Mouse (Mus musculus): Measurements from ENCODE around the gene Smyd4. TPM values are rescaled to one million over a fixed set of nuclear protein-coding genes. Genes with fewer than 3 reads are reported as not detected.

The Smyd4 gene
- total and polyA plus RNA-seq, 2 experiments from 2014 or later: 21.5 to 28.8 TPM

- Histone ChIP-seq H3K4me2 (ENCODE audit: low read depth) (no peak overlapping the region), H3K27ac (ENCODE audit: low read depth, low read length) (no peak overlapping the region), H3K9ac (no peak overlapping the region), H3K9me3 (ENCODE audit: low read length) (no peaks in the 10 kb centered on the region), H3K4me3 (ENCODE audit: low read depth, low read length) (no peak overlapping the region), H3K27me3 (ENCODE audit: insufficient read depth, low read length) (no peaks in the 10 kb centered on the region), H3K36me3 (ENCODE audit: insufficient read depth) (peaks cover 60% of the 10 kb centered on the region), H3K4me1 (ENCODE audit: insufficient read depth) (no peaks in the 10 kb centered on the region)
- TF ChIP-seq CTCF (IDR thresholded peaks at IDR 0.05; ENCODE audit: low read depth): no peak
- no peak for DNase-seq
- 83% methylated on average over 6 of the region's 6 CpGs for WGBS
- ATAC-seq: no peak
Measured at GRCm38 (mm10) chr11:75311751-75312150, 36.5 kb upstream of the Smyd4 start.

- Histone ChIP-seq H3K9me3 (ENCODE audit: low read length) (no peaks in the 10 kb centered on the region), H3K9ac (no peak overlapping the region), H3K4me2 (ENCODE audit: low read depth) (no peak overlapping the region), H3K4me3 (ENCODE audit: low read depth, low read length) (no peak overlapping the region), H3K27me3 (ENCODE audit: insufficient read depth, low read length) (no peaks in the 10 kb centered on the region), H3K4me1 (ENCODE audit: insufficient read depth) (peaks cover 6% of the 10 kb centered on the region; the same call in 1 of the 2 replicates), H3K36me3 (ENCODE audit: insufficient read depth) (peaks cover 46% of the 10 kb centered on the region), H3K27ac (ENCODE audit: low read depth, low read length) (no peak overlapping the region)
- DNase-seq (peak; percentile 57), ATAC-seq (no peak; the same call in 1 of the 2 replicates)
- 77% methylated on average over 8 of the region's 8 CpGs for WGBS
- TF ChIP-seq CTCF (IDR thresholded peaks at IDR 0.05; ENCODE audit: low read depth): no peak
Measured at GRCm38 (mm10) chr11:75313834-75314233, 34.4 kb upstream of the Smyd4 start.

DNA sequence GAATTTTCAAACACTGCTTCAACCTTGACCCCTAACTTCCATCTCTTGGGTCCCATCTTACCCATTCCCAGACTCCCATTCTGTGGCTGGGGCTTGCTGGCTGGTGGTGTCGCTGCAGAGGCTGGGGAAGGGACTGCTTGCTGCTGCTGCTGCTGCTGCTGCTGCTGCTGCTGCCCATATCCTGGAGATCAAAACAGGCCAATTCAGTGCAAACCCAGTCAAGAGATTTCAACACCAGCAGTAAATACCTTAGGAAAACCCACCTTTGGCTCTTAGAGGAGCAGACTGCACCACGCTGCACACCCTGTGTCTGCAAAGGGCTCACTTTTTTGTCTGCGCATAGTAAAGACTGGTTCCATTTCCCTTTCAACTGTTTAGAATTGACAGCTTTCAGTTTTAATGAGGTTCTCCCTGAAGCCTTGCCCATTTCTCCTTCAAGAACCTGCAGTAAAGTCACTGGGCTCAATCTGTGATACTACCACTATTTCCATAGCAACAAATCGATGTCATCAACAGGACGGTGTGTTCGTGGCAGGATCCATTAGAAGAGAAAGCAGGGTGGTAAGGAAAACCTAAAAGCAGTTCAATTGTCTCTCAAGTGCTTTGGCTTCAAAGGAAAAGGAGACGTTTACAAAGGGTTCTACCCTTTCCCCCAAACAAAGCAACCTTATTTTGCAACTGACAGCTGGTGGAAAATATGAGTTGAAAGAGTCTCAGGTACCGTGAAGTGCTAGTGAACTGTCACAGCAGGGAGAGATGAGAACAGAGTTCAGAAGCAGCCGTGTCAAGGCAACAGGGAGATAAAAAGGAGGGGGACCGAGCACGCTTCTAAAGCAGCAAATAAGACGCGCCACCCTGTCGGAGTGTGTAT is 29.6 kb upstream of the Smyd4 start:
- H3K4me1 ChIP-seq (ENCODE audit: insufficient read depth): peaks cover 6% of the 10 kb centered on the region; the same call in 1 of the 2 replicates
- no peak for TF ChIP-seq CTCF (IDR thresholded peaks at IDR 0.05; ENCODE audit: low read depth)
- no peak overlapping the region for H3K4me3 ChIP-seq (ENCODE audit: low read depth, low read length)
- H3K9ac ChIP-seq: no peak overlapping the region
- DNase-seq: peak; percentile 45
- H3K27ac ChIP-seq (ENCODE audit: low read depth, low read length): peak overlapping the region; percentile 62
- WGBS: 48% methylated on average over 14 of the region's 14 CpGs
- H3K9me3 ChIP-seq (ENCODE audit: low read length): no peaks in the 10 kb centered on the region
- H3K4me2 ChIP-seq (ENCODE audit: low read depth): no peak overlapping the region
- no peaks in the 10 kb centered on the region for H3K27me3 ChIP-seq (ENCODE audit: insufficient read depth, low read length)
- H3K36me3 ChIP-seq (ENCODE audit: insufficient read depth): peaks cover 10% of the 10 kb centered on the region; the same call in 1 of the 2 replicates
- ATAC-seq: peak; percentile 76

DNA sequence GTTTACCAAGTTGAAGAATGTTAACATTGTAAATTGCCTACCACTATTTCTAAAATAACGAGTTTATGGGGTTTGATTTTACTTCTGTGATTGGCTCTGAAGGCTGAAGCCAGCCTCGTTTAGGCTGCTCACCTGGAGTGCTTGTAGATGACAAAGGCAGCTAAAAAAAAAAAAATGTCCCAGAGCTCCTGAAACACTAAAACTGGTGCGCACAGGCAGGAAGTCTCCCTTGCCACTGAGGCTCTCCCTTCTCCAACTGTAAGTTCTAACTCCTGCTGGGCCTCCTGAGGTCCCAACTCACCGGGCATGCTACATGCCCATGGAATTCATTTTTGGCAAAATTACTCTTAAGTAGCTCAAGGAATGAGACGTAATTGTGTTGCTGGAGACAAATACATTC is 29.0 kb upstream of the Smyd4 start:
- ATAC-seq: no peak
- Histone ChIP-seq H3K9ac (no peak overlapping the region), H3K4me2 (ENCODE audit: low read depth) (no peak overlapping the region), H3K27ac (ENCODE audit: low read depth, low read length) (peak overlapping the region; percentile 62), H3K36me3 (ENCODE audit: insufficient read depth) (peaks cover 4% of the 10 kb centered on the region; the same call in 1 of the 2 replicates), H3K4me3 (ENCODE audit: low read depth, low read length) (no peak overlapping the region), H3K4me1 (ENCODE audit: insufficient read depth) (peaks cover 6% of the 10 kb centered on the region; the same call in 1 of the 2 replicates), H3K27me3 (ENCODE audit: insufficient read depth, low read length) (no peaks in the 10 kb centered on the region), H3K9me3 (ENCODE audit: low read length) (no peaks in the 10 kb centered on the region)
- DNase-seq: no peak
- TF ChIP-seq CTCF (IDR thresholded peaks at IDR 0.05; ENCODE audit: low read depth): no peak
- 44% methylated on average over 5 of the region's 5 CpGs for WGBS

DNA sequence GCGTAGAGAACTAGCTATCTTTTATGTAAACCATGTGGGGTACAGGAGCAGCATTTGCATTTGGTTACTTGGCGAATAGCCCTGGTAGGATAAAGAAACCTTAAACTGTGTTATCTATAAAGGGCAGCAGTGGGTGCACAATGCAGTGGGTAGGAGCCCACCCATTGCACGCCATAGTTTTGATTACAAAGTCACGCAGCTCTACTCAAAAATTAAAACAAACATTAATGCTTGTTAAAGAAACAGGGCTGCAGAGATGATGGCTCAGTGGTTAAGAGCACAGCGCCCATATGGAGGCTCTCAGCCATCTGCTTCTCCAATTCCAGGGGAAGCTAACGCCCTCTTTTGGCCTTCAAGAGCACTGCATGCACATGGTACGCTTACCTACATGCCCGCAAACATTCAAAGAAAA is 24.9 kb upstream of the Smyd4 start:
- no peaks in the 10 kb centered on the region for H3K27me3 ChIP-seq (ENCODE audit: insufficient read depth, low read length)
- no peak for ATAC-seq
- H3K27ac ChIP-seq (ENCODE audit: low read depth, low read length): no peak overlapping the region
- H3K9me3 ChIP-seq (ENCODE audit: low read length): no peaks in the 10 kb centered on the region
- H3K4me3 ChIP-seq (ENCODE audit: low read depth, low read length): no peak overlapping the region
- 72% methylated on average over 8 of the region's 8 CpGs for WGBS
- peaks cover 4% of the 10 kb centered on the region; the same call in 1 of the 2 replicates for H3K4me1 ChIP-seq (ENCODE audit: insufficient read depth)
- DNase-seq: no peak
- TF ChIP-seq CTCF (IDR thresholded peaks at IDR 0.05; ENCODE audit: low read depth): no peak
- no peak overlapping the region for H3K4me2 ChIP-seq (ENCODE audit: low read depth)
- H3K36me3 ChIP-seq (ENCODE audit: insufficient read depth): no peaks in the 10 kb centered on the region; the same call in 1 of the 2 replicates
- H3K9ac ChIP-seq: no peak overlapping the region

- 91% methylated on average over 2 of the region's 2 CpGs for WGBS
- H3K27ac ChIP-seq (ENCODE audit: low read depth, low read length): no peak overlapping the region
- ATAC-seq (no peak), DNase-seq (no peak)
- no peaks in the 10 kb centered on the region for H3K9me3 ChIP-seq (ENCODE audit: low read length)
- H3K4me2 ChIP-seq (ENCODE audit: low read depth): no peak overlapping the region
- no peak overlapping the region for H3K9ac ChIP-seq
- H3K27me3 ChIP-seq (ENCODE audit: insufficient read depth, low read length): no peaks in the 10 kb centered on the region
- H3K36me3 ChIP-seq (ENCODE audit: insufficient read depth): no peaks in the 10 kb centered on the region; the same call in 1 of the 2 replicates
- no peak overlapping the region for H3K4me3 ChIP-seq (ENCODE audit: low read depth, low read length)
- H3K4me1 ChIP-seq (ENCODE audit: insufficient read depth): no peaks in the 10 kb centered on the region
- no peak for TF ChIP-seq CTCF (IDR thresholded peaks at IDR 0.05; ENCODE audit: low read depth)
Measured at GRCm38 (mm10) chr11:75324433-75324832, 23.8 kb upstream of the Smyd4 start.

All from forebrain, postnatal 0 days (tissue).